Mouse (Mus musculus): ENCODE results near the gene Tbc1d10c. TPM values are rescaled to one million over a fixed set of nuclear protein-coding genes. Genes with fewer than 3 reads are reported as not detected.
"Not testable (repeated sequence)": the region's sequence is repeated elsewhere in the genome, so short reads cannot be mapped to it uniquely, and the experiment has no call there.

The Tbc1d10c gene
- total and polyA plus RNA-seq, 3 experiments: 43.5 to 58.5 (median 46.3) TPM

DNA sequence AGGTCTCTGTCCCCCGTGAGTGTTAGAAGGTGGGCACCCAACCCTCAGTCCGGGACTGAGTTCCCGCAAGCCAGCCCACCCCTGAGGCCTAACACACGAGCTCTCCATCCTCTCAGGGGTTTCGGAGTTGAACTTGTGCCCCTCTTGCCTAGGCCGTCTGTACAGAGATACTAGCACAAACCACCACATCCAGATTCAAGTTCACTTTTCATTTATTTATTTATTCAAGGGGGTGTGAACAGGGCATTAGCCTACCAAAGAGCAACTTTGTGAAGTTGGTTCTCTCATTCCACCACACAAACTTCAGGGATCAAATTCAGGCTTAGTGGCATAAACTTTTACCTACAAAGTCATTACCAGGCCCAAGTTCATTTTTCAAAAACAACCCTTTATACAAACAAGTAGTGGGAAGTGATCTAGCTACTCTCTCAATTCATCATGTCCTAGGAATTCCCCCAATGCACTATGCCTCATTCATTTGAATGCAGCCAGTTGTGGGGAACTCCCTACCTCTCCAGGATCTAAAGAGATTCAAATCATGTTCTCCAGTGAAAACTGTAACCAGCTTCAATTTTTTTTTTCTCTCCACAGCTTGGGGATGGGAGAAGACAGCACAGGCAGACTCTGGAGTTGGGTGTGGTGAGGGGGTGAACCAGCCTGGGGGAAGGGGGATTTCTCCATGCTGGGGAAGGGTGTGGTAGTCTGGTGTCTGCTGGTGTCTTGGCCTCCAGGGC is 55.7 kb downstream of the Tbc1d10c start:
- Histone ChIP-seq H3K36me3 (replicated peaks in 1 of 2; ENCODE audit: control insufficient read depth in 1 of 2, insufficient read depth in 1 of 2, low read length in 1 of 2) (peaks cover 22 to 59% of the 10 kb centered on the region in 2 experiments), H3K4me2 (ENCODE audit: insufficient read depth, low read depth, poor library complexity, severe bottlenecking) (peak overlapping the region; percentile 30), H3K9ac (ENCODE audit: insufficient read depth, low read depth) (peak overlapping the region; percentile 82), H3K4me1 (ENCODE audit: control insufficient read depth in 1 of 2, insufficient read depth in 2 of 2) (peaks cover 36 to 90% of the 10 kb centered on the region in 2 experiments), H3K27ac (ENCODE audit: insufficient read depth, low read depth) (peak overlapping the region; percentile 99), H3K4me3 (replicated peaks in 1 of 3; ENCODE audit: low read depth in 2 of 3, low read length in 2 of 3, poor library complexity in 1 of 3) (peak overlapping the region; percentile 37 to 54 (median 41))
- in situ Hi-C loops (cut with MboI; ENCODE audit: low pct_ligation_motif_present, low pct_unique_long_range_greater_than_20kb, low sequenced_read_pairs); H3K79me2 ChIP-seq (replicated peaks; ENCODE audit: control insufficient read depth, extremely low read depth, insufficient read depth, poor library complexity, severe bottlenecking); H3K27me3 ChIP-seq (replicated peaks); dilution Hi-C loops (cut with MboI; ENCODE audit: extremely low pct_ligation_motif_present, extremely low pct_unique_long_range_greater_than_20kb, low sequenced_read_pairs); H3K9me3 ChIP-seq (replicated peaks; ENCODE audit: low read length): not testable (repeated sequence)
- TF ChIP-seq ZNF384 (IDR thresholded peaks at IDR 0.05; ENCODE audit: low read depth, low read length) (peak; percentile 82), EP300 (IDR thresholded peaks at IDR 0.05; ENCODE audit: low read length) (peak; percentile 17)
- peak; percentile 38 for DNase-seq (ENCODE audit: extremely low read depth)

GRCm38 (mm10) chr19:4134354-4134753 is 56.7 kb downstream of the Tbc1d10c start:
- Histone ChIP-seq H3K9me3 (replicated peaks; ENCODE audit: low read length) (no peaks in the 10 kb centered on the region), H3K27me3 (replicated peaks) (no peaks in the 10 kb centered on the region), H3K4me3 (replicated peaks in 1 of 3; ENCODE audit: low read depth in 2 of 3, low read length in 2 of 3, poor library complexity in 1 of 3) (no peak overlapping the region), H3K27ac (ENCODE audit: insufficient read depth, low read depth) (peak overlapping the region; percentile 97), H3K4me1 (ENCODE audit: control insufficient read depth in 1 of 2, insufficient read depth in 2 of 2) (peaks cover 36 to 90% of the 10 kb centered on the region in 2 experiments), H3K9ac (ENCODE audit: insufficient read depth, low read depth) (peak overlapping the region; percentile 65), H3K4me2 (ENCODE audit: insufficient read depth, low read depth, poor library complexity, severe bottlenecking) (no peak overlapping the region), H3K36me3 (replicated peaks in 1 of 2; ENCODE audit: control insufficient read depth in 1 of 2, insufficient read depth in 1 of 2, low read length in 1 of 2) (peaks cover 24 to 59% of the 10 kb centered on the region in 2 experiments), H3K79me2 (replicated peaks; ENCODE audit: control insufficient read depth, extremely low read depth, insufficient read depth, poor library complexity, severe bottlenecking) (peaks cover 3% of the 10 kb centered on the region; the same call in 1 of the 2 replicates)
- DNase-seq (ENCODE audit: extremely low read depth): no peak
- dilution Hi-C loops (cut with MboI; ENCODE audit: extremely low pct_ligation_motif_present, extremely low pct_unique_long_range_greater_than_20kb, low sequenced_read_pairs) (no loop called here), in situ Hi-C loops (cut with MboI; ENCODE audit: low pct_ligation_motif_present, low pct_unique_long_range_greater_than_20kb, low sequenced_read_pairs) (no loop called here)
- TF ChIP-seq RCOR1 (conservative IDR thresholded peaks at IDR 0.05; ENCODE audit: low read depth, low read length) (no peak), KAT2A (IDR thresholded peaks at IDR 0.05; ENCODE audit: insufficient replicate concordance, low read length) (no peak), ZNF384 (IDR thresholded peaks at IDR 0.05; ENCODE audit: low read depth, low read length) (no peak), UBTF (IDR thresholded peaks at IDR 0.05; ENCODE audit: low read depth, low read length) (no peak), SIN3A (IDR thresholded peaks at IDR 0.05; ENCODE audit: low read length) (peak; percentile 9; the same call in 1 of the 2 replicates), RAD21 (IDR thresholded peaks at IDR 0.05; ENCODE audit: low read depth, low read length) (no peak)

Other genes with a start within 250 kb of the Tbc1d10c start
Only the 20 nearest of the 31 such genes appear.
- 6.0 and 21.1 TPM in 2 replicates for gene Gstp2, start 145.3 kb downstream of the Tbc1d10c start, total RNA-seq (2012; rRNA removed)
- not detected in 2 replicates for gene Gstp2, start 145.3 kb downstream of the Tbc1d10c start, total RNA-seq (2014; rRNA removed)
- gene Gstp2, start 145.3 kb downstream of the Tbc1d10c start, polyA plus RNA-seq (2012; ENCODE audit: insufficient read length, low read depth): 1.4 and 2.4 TPM in 2 replicates
- 0.46 and 1.4 TPM in 2 replicates for gene Gstp3, start 131.7 kb downstream of the Tbc1d10c start, total RNA-seq (2012; rRNA removed)
- gene Gstp3, start 131.7 kb downstream of the Tbc1d10c start, total RNA-seq (2014; rRNA removed): not detected in 2 replicates
- not detected in 2 replicates for gene Gstp3, start 131.7 kb downstream of the Tbc1d10c start, polyA plus RNA-seq (2012; ENCODE audit: insufficient read length, low read depth)
- not detected in 2 replicates for gene Cabp2, start 109.7 kb downstream of the Tbc1d10c start, total RNA-seq (2012; rRNA removed)
- not detected in 2 replicates for gene Cabp2, start 109.7 kb downstream of the Tbc1d10c start, total RNA-seq (2014; rRNA removed)
- not detected in 2 replicates for gene Cabp2, start 109.7 kb downstream of the Tbc1d10c start, polyA plus RNA-seq (2012; ENCODE audit: insufficient read length, low read depth)
- gene Cdk2ap2, start 94.1 kb downstream of the Tbc1d10c start, total RNA-seq (2012; rRNA removed): 69.5 and 90.3 TPM in 2 replicates
- gene Cdk2ap2, start 94.1 kb downstream of the Tbc1d10c start, total RNA-seq (2014; rRNA removed): 57.0 and 63.4 TPM in 2 replicates
- gene Cdk2ap2, start 94.1 kb downstream of the Tbc1d10c start, polyA plus RNA-seq (2012; ENCODE audit: insufficient read length, low read depth): 55.6 and 67.1 TPM in 2 replicates
- gene Pitpnm1, start 91.3 kb downstream of the Tbc1d10c start, total RNA-seq (2012; rRNA removed): 43.8 and 46.1 TPM in 2 replicates
- gene Pitpnm1, start 91.3 kb downstream of the Tbc1d10c start, total RNA-seq (2014; rRNA removed): 14.8 and 15.9 TPM in 2 replicates
- gene Pitpnm1, start 91.3 kb downstream of the Tbc1d10c start, polyA plus RNA-seq (2012; ENCODE audit: insufficient read length, low read depth): 33.3 and 34.7 TPM in 2 replicates
- 37.5 and 39.7 TPM in 2 replicates for gene Aip, start 65.4 kb downstream of the Tbc1d10c start, total RNA-seq (2012; rRNA removed)
- 10.8 and 11.7 TPM in 2 replicates for gene Aip, start 65.4 kb downstream of the Tbc1d10c start, total RNA-seq (2014; rRNA removed)
- gene Aip, start 65.4 kb downstream of the Tbc1d10c start, polyA plus RNA-seq (2012; ENCODE audit: insufficient read length, low read depth): 64.8 and 87.9 TPM in 2 replicates
- gene Gpr152, start 51.5 kb downstream of the Tbc1d10c start, total RNA-seq (2012; rRNA removed): 0.17 and 0.25 TPM in 2 replicates
- 0.05 TPM in 1 of 2 replicates, not detected in the other for gene Gpr152, start 51.5 kb downstream of the Tbc1d10c start, total RNA-seq (2014; rRNA removed)
- gene Gpr152, start 51.5 kb downstream of the Tbc1d10c start, polyA plus RNA-seq (2012; ENCODE audit: insufficient read length, low read depth): 0.71 and 0.82 TPM in 2 replicates
- gene Cabp4, start 47.3 kb downstream of the Tbc1d10c start, total RNA-seq (2012; rRNA removed): 2.8 and 3.3 TPM in 2 replicates
- 6.4 and 6.9 TPM in 2 replicates for gene Cabp4, start 47.3 kb downstream of the Tbc1d10c start, total RNA-seq (2014; rRNA removed)
- gene Cabp4, start 47.3 kb downstream of the Tbc1d10c start, polyA plus RNA-seq (2012; ENCODE audit: insufficient read length, low read depth): 11.8 and 14.7 TPM in 2 replicates
- gene Coro1b, start 42.7 kb downstream of the Tbc1d10c start, total RNA-seq (2012; rRNA removed): 172 and 194 TPM in 2 replicates
- gene Coro1b, start 42.7 kb downstream of the Tbc1d10c start, total RNA-seq (2014; rRNA removed): 154 and 179 TPM in 2 replicates
- gene Coro1b, start 42.7 kb downstream of the Tbc1d10c start, polyA plus RNA-seq (2012; ENCODE audit: insufficient read length, low read depth): 265 and 293 TPM in 2 replicates
- 438 and 452 TPM in 2 replicates for gene Ptprcap, start 37.7 kb downstream of the Tbc1d10c start, total RNA-seq (2012; rRNA removed)
- 380 and 447 TPM in 2 replicates for gene Ptprcap, start 37.7 kb downstream of the Tbc1d10c start, total RNA-seq (2014; rRNA removed)
- 296 and 343 TPM in 2 replicates for gene Ptprcap, start 37.7 kb downstream of the Tbc1d10c start, polyA plus RNA-seq (2012; ENCODE audit: insufficient read length, low read depth)
- 20.7 and 25.3 TPM in 2 replicates for gene Rps6kb2, start 27.9 kb downstream of the Tbc1d10c start, total RNA-seq (2012; rRNA removed)
- 9.7 and 12.0 TPM in 2 replicates for gene Rps6kb2, start 27.9 kb downstream of the Tbc1d10c start, total RNA-seq (2014; rRNA removed)
- 26.6 and 27.2 TPM in 2 replicates for gene Rps6kb2, start 27.9 kb downstream of the Tbc1d10c start, polyA plus RNA-seq (2012; ENCODE audit: insufficient read length, low read depth)
- 3.4 and 4.0 TPM in 2 replicates for gene Carns1, start 15.8 kb downstream of the Tbc1d10c start, total RNA-seq (2012; rRNA removed)
- 1.7 and 1.8 TPM in 2 replicates for gene Carns1, start 15.8 kb downstream of the Tbc1d10c start, total RNA-seq (2014; rRNA removed)
- gene Carns1, start 15.8 kb downstream of the Tbc1d10c start, polyA plus RNA-seq (2012; ENCODE audit: insufficient read length, low read depth): 3.8 and 4.4 TPM in 2 replicates
- gene Ppp1ca, start 781 bp upstream of the Tbc1d10c start, total RNA-seq (2012; rRNA removed): 502 and 585 TPM in 2 replicates
- gene Ppp1ca, start 781 bp upstream of the Tbc1d10c start, total RNA-seq (2014; rRNA removed): 635 and 651 TPM in 2 replicates
- gene Ppp1ca, start 781 bp upstream of the Tbc1d10c start, polyA plus RNA-seq (2012; ENCODE audit: insufficient read length, low read depth): 383 and 389 TPM in 2 replicates
- gene Rad9a, start 10.4 kb upstream of the Tbc1d10c start, total RNA-seq (2012; rRNA removed): 20.5 and 22.4 TPM in 2 replicates
- gene Rad9a, start 10.4 kb upstream of the Tbc1d10c start, total RNA-seq (2014; rRNA removed): 11.5 and 14.3 TPM in 2 replicates
- gene Rad9a, start 10.4 kb upstream of the Tbc1d10c start, polyA plus RNA-seq (2012; ENCODE audit: insufficient read length, low read depth): 20.0 and 21.7 TPM in 2 replicates
- gene Clcf1, start 23.0 kb upstream of the Tbc1d10c start, total RNA-seq (2012; rRNA removed): 0.29 and 1.0 TPM in 2 replicates
- 0.28 TPM in 1 of 2 replicates, not detected in the other for gene Clcf1, start 23.0 kb upstream of the Tbc1d10c start, total RNA-seq (2014; rRNA removed)
- 0.09 TPM in 1 of 2 replicates, not detected in the other for gene Clcf1, start 23.0 kb upstream of the Tbc1d10c start, polyA plus RNA-seq (2012; ENCODE audit: insufficient read length, low read depth)
- not detected in 2 replicates for gene AC109138.7, start 23.1 kb upstream of the Tbc1d10c start, total RNA-seq (2012; rRNA removed)
- gene AC109138.7, start 23.1 kb upstream of the Tbc1d10c start, total RNA-seq (2014; rRNA removed): not detected in 2 replicates
- not detected in 2 replicates for gene AC109138.7, start 23.1 kb upstream of the Tbc1d10c start, polyA plus RNA-seq (2012; ENCODE audit: insufficient read length, low read depth)
- 35.0 and 53.4 TPM in 2 replicates for gene Pold4, start 40.6 kb upstream of the Tbc1d10c start, total RNA-seq (2012; rRNA removed)
- gene Pold4, start 40.6 kb upstream of the Tbc1d10c start, total RNA-seq (2014; rRNA removed): 61.5 and 76.4 TPM in 2 replicates
- 35.1 and 36.8 TPM in 2 replicates for gene Pold4, start 40.6 kb upstream of the Tbc1d10c start, polyA plus RNA-seq (2012; ENCODE audit: insufficient read length, low read depth)
- 30.0 and 33.4 TPM in 2 replicates for gene Ssh3, start 77.9 kb upstream of the Tbc1d10c start, total RNA-seq (2012; rRNA removed)
- gene Ssh3, start 77.9 kb upstream of the Tbc1d10c start, total RNA-seq (2014; rRNA removed): 5.6 and 6.9 TPM in 2 replicates
- 12.3 and 13.2 TPM in 2 replicates for gene Ssh3, start 77.9 kb upstream of the Tbc1d10c start, polyA plus RNA-seq (2012; ENCODE audit: insufficient read length, low read depth)
- 53.6 and 55.1 TPM in 2 replicates for gene Ankrd13d, start 91.9 kb upstream of the Tbc1d10c start, total RNA-seq (2012; rRNA removed)
- 3.8 and 5.6 TPM in 2 replicates for gene Ankrd13d, start 91.9 kb upstream of the Tbc1d10c start, total RNA-seq (2014; rRNA removed)
- 13.2 and 17.3 TPM in 2 replicates for gene Ankrd13d, start 91.9 kb upstream of the Tbc1d10c start, polyA plus RNA-seq (2012; ENCODE audit: insufficient read length, low read depth)
- 196 and 203 TPM in 2 replicates for gene Grk2, start 114.9 kb upstream of the Tbc1d10c start, total RNA-seq (2012; rRNA removed)
- gene Grk2, start 114.9 kb upstream of the Tbc1d10c start, total RNA-seq (2014; rRNA removed): 118 and 119 TPM in 2 replicates
- gene Grk2, start 114.9 kb upstream of the Tbc1d10c start, polyA plus RNA-seq (2012; ENCODE audit: insufficient read length, low read depth): 191 and 193 TPM in 2 replicates